In the genomic region with DNA sequence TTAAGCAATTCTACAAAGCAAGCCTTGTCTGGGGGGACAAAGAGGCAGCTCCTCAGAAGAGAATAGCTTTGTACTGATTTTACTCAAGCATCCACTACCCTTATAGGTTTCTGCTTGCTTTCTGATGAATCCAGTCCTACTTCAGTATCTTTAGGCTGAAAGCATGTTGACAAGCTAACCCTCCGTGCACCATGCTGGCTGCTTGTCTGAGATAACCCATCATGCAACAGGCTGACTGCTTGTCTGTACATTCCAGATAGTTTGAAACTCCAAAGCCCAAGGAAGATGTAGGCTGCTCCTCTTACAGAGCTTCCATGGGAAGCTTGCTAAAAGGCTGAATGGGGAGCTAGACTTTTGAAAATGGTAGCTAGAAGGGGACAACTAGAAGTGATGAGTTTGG, we compare ENCODE assay signal across 20 mouse cellular contexts. TPM values are rescaled to one million over a fixed set of nuclear protein-coding genes. Genes with fewer than 3 reads are reported as not detected.
"Had no signal": no experiment of that assay in that cellular context is flagged by ENCODE, and none has a peak within 500 bp of the region (broad histone marks: within the 10 kb centered on the region; RNA-seq: fewer than 3 reads in every experiment).

No protein-coding gene starts in this region.

- DNase-seq: lung, adult 18-20 months; lung, embryonic 14.5 days; lung, postnatal 10 days; midbrain, embryonic 14.5 days; right cerebral cortex, postnatal 14 days; thymus, adult 2 months; thymus, postnatal 25 days had no signal

- H3K27me3 ChIP-seq: liver, embryonic 15.5 days; midbrain, embryonic 12.5 days; neural tube, embryonic 13.5 days; neural tube, embryonic 15.5 days; stomach, embryonic 15.5 days had no signal

- H3K9me3 ChIP-seq: liver, embryonic 15.5 days; midbrain, embryonic 12.5 days; neural tube, embryonic 13.5 days; neural tube, embryonic 15.5 days; stomach, embryonic 15.5 days had no signal

- H3K36me3 ChIP-seq: liver, embryonic 15.5 days; midbrain, embryonic 12.5 days; neural tube, embryonic 13.5 days; neural tube, embryonic 15.5 days; stomach, embryonic 15.5 days had no signal

- H3K27ac ChIP-seq: liver, embryonic 15.5 days; macrophage; midbrain, embryonic 12.5 days; neural tube, embryonic 13.5 days; neural tube, embryonic 15.5 days; stomach, embryonic 15.5 days; stomach, postnatal 0 days had no signal

- H3K4me3 ChIP-seq: liver, embryonic 15.5 days; midbrain, embryonic 12.5 days; myocyte; neural tube, embryonic 13.5 days; neural tube, embryonic 15.5 days; stomach, embryonic 15.5 days had no signal

- H3K9ac ChIP-seq: liver, embryonic 15.5 days; lung, embryonic 14.5 days; midbrain, embryonic 12.5 days; neural tube, embryonic 13.5 days; neural tube, embryonic 15.5 days; stomach, embryonic 15.5 days had no signal

- ATAC-seq: midbrain, embryonic 16.5 days had no signal

- H3K4me1 ChIP-seq: liver, embryonic 15.5 days; midbrain, embryonic 12.5 days; neural tube, embryonic 13.5 days; neural tube, embryonic 15.5 days; stomach, embryonic 15.5 days had no signal

- H3K4me2 ChIP-seq: liver, embryonic 15.5 days; lung, embryonic 14.5 days; midbrain, embryonic 12.5 days; neural tube, embryonic 13.5 days; neural tube, embryonic 15.5 days; stomach, embryonic 15.5 days had no signal

RNA-seq across cellular contexts. Expression of a gene that starts 1.7 kb away (rescaled TPM):
- total RNA-seq: liver, adult 2 months; megakaryocyte, adult 5-6 weeks had no signal
- polyA plus RNA-seq: liver, adult 2 months; liver, embryonic 15.5 days; lung, embryonic 14.5 days; macrophage; midbrain, embryonic 12.5 days; myocyte; neural tube, embryonic 11.5 days; neural tube, embryonic 13.5 days; neural tube, embryonic 15.5 days; spleen, adult 2 months; stomach, embryonic 15.5 days; stomach, postnatal 0 days; thymus, adult 2 months had no signal
